Mouse (Mus musculus) ovary, postnatal 36 days (tissue): ENCODE data around the gene Zfp777.

ENCODE experiments used
- DNase-seq: peaks from one replicate; pipeline ENCODE4 v3.0.0; 2022; ENCODE audit warnings: low spot score, mixed read lengths

The Zfp777 gene

GRCm38 (mm10) chr6:48048426-48049272 is at the start of gene Zfp777:
Gene Zfp777 (minus strand): TSS chr6:48048911.
- peak; percentile 83 for DNase-seq

GRCm38 (mm10) chr6:48086957-48087715 is 38.4 kb upstream of the Zfp777 start:
- DNase-seq = no peak

- DNase-seq = peak; percentile 95
Observed at GRCm38 (mm10) chr6:48086471-48086878, 37.8 kb upstream of the Zfp777 start, which contains the start of gene Zfp746. Gene Zfp746 (minus strand): TSS chr6:48086593.

- peak; percentile 74 for DNase-seq
Observed at GRCm38 (mm10) chr6:48085521-48086404, 37.1 kb upstream of the Zfp777 start.

GRCm38 (mm10) chr6:48083733-48084191 is 35.1 kb upstream of the Zfp777 start:
- DNase-seq = no peak

- no peak for DNase-seq
Observed at GRCm38 (mm10) chr6:48081952-48082351, 33.2 kb upstream of the Zfp777 start.

- DNase-seq = no peak
Observed at GRCm38 (mm10) chr6:48081021-48081420, 32.3 kb upstream of the Zfp777 start.

GRCm38 (mm10) chr6:48073316-48073715 is 24.6 kb upstream of the Zfp777 start:
- no peak for DNase-seq

- no peak for DNase-seq
Observed at GRCm38 (mm10) chr6:48067492-48067891, 18.8 kb upstream of the Zfp777 start.

GRCm38 (mm10) chr6:48065587-48066075 is 16.9 kb upstream of the Zfp777 start:
- no peak for DNase-seq

- DNase-seq = no peak
Observed at GRCm38 (mm10) chr6:48064451-48064850, 15.7 kb upstream of the Zfp777 start.

GRCm38 (mm10) chr6:48063940-48064339 is 15.2 kb upstream of the Zfp777 start:
- no peak for DNase-seq

- DNase-seq = no peak
Observed at GRCm38 (mm10) chr6:48060895-48061294, 12.2 kb upstream of the Zfp777 start.

- no peak for DNase-seq
Observed at GRCm38 (mm10) chr6:48060421-48060820, 11.7 kb upstream of the Zfp777 start.

- DNase-seq = no peak
Observed at GRCm38 (mm10) chr6:48052136-48052535, 3.4 kb upstream of the Zfp777 start.

- no peak for DNase-seq
Observed at GRCm38 (mm10) chr6:48051666-48052065, 3.0 kb upstream of the Zfp777 start.

- no peak for DNase-seq
Observed at GRCm38 (mm10) chr6:48049273-48050065, 758 bp upstream of the Zfp777 start.

GRCm38 (mm10) chr6:48047450-48048351 is 1.0 kb downstream of the Zfp777 start:
- DNase-seq = peak; percentile 64

- no peak for DNase-seq
Observed at GRCm38 (mm10) chr6:48047114-48047449, 1.6 kb downstream of the Zfp777 start.

GRCm38 (mm10) chr6:48032661-48033060 is 16.1 kb downstream of the Zfp777 start:
- DNase-seq = no peak
